Mouse (Mus musculus) erythroblast, embryonic 14.5 days (primary cell): Measurements from ENCODE around the gene Atn1.

Source experiments
- GATA1 ChIP-seq: IDR thresholded peaks from 2 replicates; pipeline ENCODE4 v1.6.1; 2012; ENCODE audit warnings: low read length, inconsistent platforms, mixed read lengths
- TAL1 ChIP-seq: IDR thresholded peaks from 3 replicates; pipeline ENCODE4 v1.6.1; 2012; ENCODE audit warnings: low read length, inconsistent platforms, mixed read lengths

GRCm38 (mm10) chr6:124769101-124769765 is 12.9 kb upstream of the Atn1 start, which contains the start of gene Eno2:
- no peak for TF ChIP-seq TAL1
- no peak for TF ChIP-seq GATA1
